Mouse (Mus musculus): ENCODE measurements around the gene Arhgap22.

DNA sequence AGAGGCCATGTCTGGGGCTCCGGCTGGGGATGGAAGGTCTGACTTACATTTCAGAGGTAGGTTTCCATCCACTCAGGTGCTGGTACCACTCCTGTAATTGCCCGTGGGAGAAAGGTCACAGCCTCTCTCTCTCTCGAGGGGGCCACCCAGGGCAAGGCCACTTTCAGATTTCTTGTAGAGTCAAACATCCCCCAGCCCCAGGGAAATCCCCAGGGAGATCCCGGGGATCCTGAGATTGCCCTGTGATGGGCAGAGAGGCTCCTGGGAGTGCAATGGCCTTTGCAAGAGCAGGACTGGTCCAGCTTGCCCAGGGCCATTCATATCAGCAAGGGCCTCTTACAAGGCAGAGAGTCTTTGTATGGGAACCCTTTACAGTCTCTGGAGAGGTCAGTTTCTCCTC lies 120.6 kb downstream of the Arhgap22 start:
- TF ChIP-seq CTCF (IDR thresholded peaks at IDR 0.05; ENCODE audit: low read depth, low read length) (no peak), POLR2A (IDR thresholded peaks at IDR 0.05; ENCODE audit: borderline replicate concordance, low read depth, low read length) (no peak)
